Mouse (Mus musculus): ENCODE data around the gene 4930455H04Rik.
A peak's percentile ranks its signal among the peaks of the same experiment; 100 is the strongest.

4930455H04Rik gene

GRCm38 (mm10) chr3:116967967-116968366, at the start of gene 4930455H04Rik:
4930455H04Rik (plus strand) TSS chr3:116968267.
- DNase-seq (ENCODE audit: low read depth, low spot score), result no peak

GRCm38 (mm10) chr3:116921535-116921934, 46.5 kb upstream of the 4930455H04Rik start:
- no peak for DNase-seq (ENCODE audit: low read depth, low spot score)

GRCm38 (mm10) chr3:116923042-116923441, 45.0 kb upstream of the 4930455H04Rik start:
- no peak for DNase-seq (ENCODE audit: low read depth, low spot score)

- no peak for DNase-seq (ENCODE audit: low read depth, low spot score)
These were observed 39.1 kb upstream of the 4930455H04Rik start for GRCm38 (mm10) chr3:116928994-116929393.

- no peak for DNase-seq (ENCODE audit: low read depth, low spot score)
These were observed 34.9 kb upstream of the 4930455H04Rik start for GRCm38 (mm10) chr3:116933158-116933557.

GRCm38 (mm10) chr3:116936934-116937691, 31.0 kb upstream of the 4930455H04Rik start:
- no peak for DNase-seq (ENCODE audit: low read depth, low spot score)

- peak; percentile 81 for DNase-seq (ENCODE audit: low read depth, low spot score)
These were observed 27.1 kb upstream of the 4930455H04Rik start for GRCm38 (mm10) chr3:116940804-116941558.

GRCm38 (mm10) chr3:116941559-116942117, 26.4 kb upstream of the 4930455H04Rik start:
- DNase-seq (ENCODE audit: low read depth, low spot score), result no peak

- DNase-seq (ENCODE audit: low read depth, low spot score), result no peak
These were observed 25.3 kb upstream of the 4930455H04Rik start for GRCm38 (mm10) chr3:116942751-116943150.

- DNase-seq (ENCODE audit: low read depth, low spot score), result peak; percentile 77
These were observed 24.6 kb upstream of the 4930455H04Rik start for GRCm38 (mm10) chr3:116943422-116943821.

GRCm38 (mm10) chr3:116946476-116946875, 21.6 kb upstream of the 4930455H04Rik start:
- no peak for DNase-seq (ENCODE audit: low read depth, low spot score)

GRCm38 (mm10) chr3:116950665-116951115, 17.4 kb upstream of the 4930455H04Rik start:
- DNase-seq (ENCODE audit: low read depth, low spot score), result no peak

GRCm38 (mm10) chr3:116951489-116951888, 16.6 kb upstream of the 4930455H04Rik start:
- no peak for DNase-seq (ENCODE audit: low read depth, low spot score)

GRCm38 (mm10) chr3:116952242-116952899, 15.7 kb upstream of the 4930455H04Rik start:
- DNase-seq (ENCODE audit: low read depth, low spot score), result no peak

- no peak for DNase-seq (ENCODE audit: low read depth, low spot score)
These were observed 14.7 kb upstream of the 4930455H04Rik start for GRCm38 (mm10) chr3:116953366-116953765.

- no peak for DNase-seq (ENCODE audit: low read depth, low spot score)
These were observed 13.0 kb upstream of the 4930455H04Rik start for GRCm38 (mm10) chr3:116955061-116955460.

- DNase-seq (ENCODE audit: low read depth, low spot score), result no peak
These were observed 7.7 kb upstream of the 4930455H04Rik start for GRCm38 (mm10) chr3:116960414-116960813.

- DNase-seq (ENCODE audit: low read depth, low spot score), result no peak
These were observed 6.5 kb upstream of the 4930455H04Rik start for GRCm38 (mm10) chr3:116961354-116962142.

- DNase-seq (ENCODE audit: low read depth, low spot score), result no peak
These were observed 4.9 kb upstream of the 4930455H04Rik start for GRCm38 (mm10) chr3:116963213-116963612.

GRCm38 (mm10) chr3:116964426-116964825, 3.6 kb upstream of the 4930455H04Rik start:
- no peak for DNase-seq (ENCODE audit: low read depth, low spot score)

- peak; percentile 85 for DNase-seq (ENCODE audit: low read depth, low spot score)
These were observed 1.8 kb upstream of the 4930455H04Rik start for GRCm38 (mm10) chr3:116966225-116966624.
